9 mouse cellular contexts compared by ENCODE assay signal in genomic region chr17:31541460-31541831, GRCm38 (mm10). TPM values are rescaled to one million over a fixed set of nuclear protein-coding genes. Genes with fewer than 3 reads are reported as not detected.
A peak's percentile ranks its signal among the peaks of the same experiment; 100 is the strongest.
DNase-seq lines count a peak whose midpoint lies in the region; ATAC-seq lines count a peak whose summit lies in the region.
"Had no signal": no experiment of that assay in that cellular context is flagged by ENCODE, and none has a peak within 500 bp of the region (broad histone marks: within the 10 kb centered on the region; RNA-seq: fewer than 3 reads in every experiment).

No protein-coding gene starts in this region.

- H3K4me2 ChIP-seq in heart, embryonic 13.5 days: no peak overlapping the region
- H3K4me2 ChIP-seq in hindbrain, embryonic 12.5 days (replicated peaks): no peak overlapping the region

- no peak for ATAC-seq in heart, embryonic 13.5 days (ENCODE audit: extremely low read depth, insufficient number of reproducible peaks, low FRiP score, low TSS enrichment)
- no peak for ATAC-seq in hindbrain, embryonic 12.5 days (ENCODE audit: low FRiP score)

- H3K9ac ChIP-seq in heart, embryonic 13.5 days: 0 out of 2 replicates have a peak overlapping the region, but pooled peaks have one; percentile 28
- H3K9ac ChIP-seq in hindbrain, embryonic 12.5 days: no peak overlapping the region

- H3K4me3 ChIP-seq in heart, embryonic 13.5 days: no peak overlapping the region
- no peak overlapping the region for H3K4me3 ChIP-seq in hindbrain, embryonic 12.5 days

- no peak overlapping the region; the same call in 1 of the 2 replicates for H3K27ac ChIP-seq in heart, embryonic 13.5 days (replicated peaks)
- peak overlapping the region; percentile 76 for H3K27ac ChIP-seq in hindbrain, embryonic 12.5 days
- H3K27ac ChIP-seq: macrophage had no signal

- WGBS in heart, embryonic 13.5 days: 38% methylated on average over 6 of the region's 6 CpGs
- WGBS in hindbrain, embryonic 12.5 days: 18% methylated on average over 6 of the region's 6 CpGs

- H3K9me3 ChIP-seq in heart, embryonic 13.5 days: no peaks in the 10 kb centered on the region
- no peaks in the 10 kb centered on the region for H3K9me3 ChIP-seq in hindbrain, embryonic 12.5 days (replicated peaks)

- peaks cover 16% of the 10 kb centered on the region; the same call in 1 of the 2 replicates for H3K4me1 ChIP-seq in heart, embryonic 13.5 days
- peaks cover 24% of the 10 kb centered on the region for H3K4me1 ChIP-seq in hindbrain, embryonic 12.5 days

- no peaks in the 10 kb centered on the region for H3K36me3 ChIP-seq in heart, embryonic 13.5 days
- no peaks in the 10 kb centered on the region for H3K36me3 ChIP-seq in hindbrain, embryonic 12.5 days

- no peak for DNase-seq in heart, adult 8-10 months (ENCODE audit: low spot score)
- DNase-seq in brain, adult 2 months (ENCODE audit: low read depth, low spot score): peak; percentile 84
- peak; percentile 63 for DNase-seq in mesoderm, embryonic 11.5 days (ENCODE audit: low read depth, low spot score)
- DNase-seq in thymus, postnatal 14 days: no peak
- DNase-seq in urinary bladder, postnatal 4 days (ENCODE audit: low spot score in 2 of 2): no peak
- no peak for DNase-seq in cerebellum, postnatal 10 days

- no peaks in the 10 kb centered on the region for H3K27me3 ChIP-seq in heart, embryonic 13.5 days (replicated peaks)
- no peaks in the 10 kb centered on the region for H3K27me3 ChIP-seq in hindbrain, embryonic 12.5 days

RNA-seq across cellular contexts. Expression of gene Ndufv3, which starts 21.5 kb away (rescaled TPM):
- polyA plus RNA-seq in heart, embryonic 13.5 days (2015; fragmentation: Nextera tagmentation; extraction: Ambion mirVana): 523 and 604 TPM in 2 replicates
- total RNA-seq in heart, adult 8-10 months (2022): 1,000 to 10,000 TPM; 1,464 to 1,614 (median 1,563) TPM
- 230 and 273 TPM in 2 replicates for polyA plus RNA-seq in hindbrain, embryonic 12.5 days (2016; fragmentation: Nextera tagmentation; extraction: Ambion mirVana)

RNA-seq across cellular contexts. Expression of gene Wdr4, which starts 21.7 kb away (rescaled TPM):
- 21.9 and 24.0 TPM in 2 replicates for polyA plus RNA-seq in heart, embryonic 13.5 days (2015; fragmentation: Nextera tagmentation; extraction: Ambion mirVana)
- total RNA-seq in heart, adult 8-10 months (2022): 1 to 10 TPM; 6.4 to 7.1 (median 6.8) TPM
- 36.2 and 39.0 TPM in 2 replicates for polyA plus RNA-seq in hindbrain, embryonic 12.5 days (2016; fragmentation: Nextera tagmentation; extraction: Ambion mirVana)

RNA-seq across cellular contexts. Expression of gene Pknox1, which starts 23.1 kb away (rescaled TPM):
- 14.7 and 15.0 TPM in 2 replicates for polyA plus RNA-seq in heart, embryonic 13.5 days (2015; fragmentation: Nextera tagmentation; extraction: Ambion mirVana)
- total RNA-seq in heart, adult 8-10 months (2022): 10 to 100 TPM in 2 of 4 experiments, 1 to 10 TPM in 2; 7.4 to 13.1 (median 10.4) TPM
- polyA plus RNA-seq in hindbrain, embryonic 12.5 days (2016; fragmentation: Nextera tagmentation; extraction: Ambion mirVana): 39.8 and 40.2 TPM in 2 replicates

Comparison
In these comparisons a context has a peak if more than half of its experiments do, and no peak if none do; other contexts are left out.
1. DNase-seq: peak in brain, adult 2 months (single experiment) and mesoderm, embryonic 11.5 days (single experiment); none in heart, adult 8-10 months (single experiment), thymus, postnatal 14 days (single experiment), urinary bladder, postnatal 4 days (0 of 2) and cerebellum, postnatal 10 days (0 of 2).